8 mouse cellular contexts compared by ENCODE assay signal in the genomic region with DNA sequence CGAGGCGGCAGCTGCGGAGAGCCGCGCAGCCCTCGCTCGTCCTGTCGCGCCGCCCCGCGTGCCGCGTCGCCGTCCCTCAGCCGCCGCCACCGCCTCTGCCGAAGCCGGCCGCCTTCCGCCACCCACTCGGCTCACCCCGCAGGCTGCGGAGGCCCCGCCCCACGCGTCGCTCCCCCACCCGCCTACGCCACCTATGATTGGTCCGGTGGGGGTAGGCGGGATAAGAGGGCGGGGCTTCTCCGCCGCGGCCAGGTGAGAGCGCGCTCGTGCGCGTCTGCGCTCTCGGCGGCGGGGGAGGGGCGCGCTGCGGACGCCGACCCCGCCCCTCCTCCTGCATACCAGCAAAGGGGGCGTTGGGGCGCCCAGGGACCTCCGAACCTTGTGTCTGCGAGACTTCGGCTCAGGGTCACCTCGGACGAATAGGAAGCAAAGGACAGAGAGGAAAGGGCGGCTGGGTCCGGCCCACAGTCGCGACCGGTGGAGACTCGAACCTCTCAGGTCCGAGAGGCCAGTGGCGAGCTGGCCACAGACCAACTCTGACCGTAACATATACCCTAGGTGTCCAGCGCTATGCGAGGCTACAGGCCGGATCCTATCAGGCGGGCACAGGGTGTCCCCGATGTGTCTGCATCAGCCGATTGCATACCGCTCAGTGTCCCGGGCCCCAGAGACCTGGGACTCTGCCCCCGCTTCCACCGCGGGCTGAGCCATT. TPM values are rescaled to one million over a fixed set of nuclear protein-coding genes. Genes with fewer than 3 reads are reported as not detected.
DNase-seq lines count a peak whose midpoint lies in the region; ATAC-seq and TF ChIP-seq lines count a peak whose summit lies in the region.

A gene (minus strand): TSS at position 141 of the 712 bp plus-strand sequence.

- CTCF ChIA-PET in Patski (lab: Charles Lee) = no interaction called here

- in situ Hi-C loops in Patski (cut with MboI; ENCODE audit: low pct_unique_long_range_greater_than_20kb) = loop anchor here (5.0 kb wide), 1 partner anchor 34 kb away; no protein-coding TSS in a partner anchor

- H3K4me1 ChIP-seq in hindbrain, embryonic 12.5 days = peaks cover 12% of the 10 kb centered on the region
- H3K4me1 ChIP-seq in lung, postnatal 0 days (ENCODE audit: insufficient read depth, low read depth, low read length) = peaks cover 11% of the 10 kb centered on the region

- peak; percentile 85 for ATAC-seq in Patski
- peak; percentile 96 for ATAC-seq in hindbrain, embryonic 12.5 days (ENCODE audit: low FRiP score)
- peak; percentile 98 for ATAC-seq in lung, postnatal 0 days

- DNase-seq in Patski (ENCODE audit: low read depth, low spot score) = no peak
- peak; percentile 98 to 99 for DNase-seq in cerebellum, postnatal 10 days
- peak; percentile 72 to 80 for DNase-seq in frontal cortex, postnatal 14 days (ENCODE audit: low spot score in 2 of 2)
- DNase-seq in layer of hippocampus, postnatal 10 days (ENCODE audit: low spot score in 2 of 2) = peak; percentile 81 to 92
- DNase-seq in lung, postnatal 0 days (ENCODE audit: low spot score) = peak; percentile 96
- DNase-seq in ovary, postnatal 10 days (ENCODE audit: low spot score) = peak; percentile 62
- DNase-seq in thymus, postnatal 0 days (ENCODE audit: low spot score) = peak; percentile 96

- H3K4me3 ChIP-seq in hindbrain, embryonic 12.5 days = peak within 1 kb of the TSS; percentile 79
- H3K4me3 ChIP-seq in lung, postnatal 0 days (ENCODE audit: low read depth, low read length) = peak within 1 kb of the TSS; percentile 82

- H3K27ac ChIP-seq in hindbrain, embryonic 12.5 days = peak within 1 kb of the TSS; percentile 92
- H3K27ac ChIP-seq in lung, postnatal 0 days (ENCODE audit: low read length) = peak within 1 kb of the TSS; percentile 94

- no peak for TF ChIP-seq CTCF in Patski (IDR thresholded peaks at IDR 0.05)
- no peak for TF ChIP-seq CTCF in lung, postnatal 0 days (IDR thresholded peaks at IDR 0.05)

- H3K9me3 ChIP-seq in hindbrain, embryonic 12.5 days (replicated peaks) = no peaks in the 10 kb centered on the region
- no peaks in the 10 kb centered on the region for H3K9me3 ChIP-seq in lung, postnatal 0 days (ENCODE audit: low read length)

- peaks cover 20% of the 10 kb centered on the region for H3K27me3 ChIP-seq in Patski
- peaks cover 22% of the 10 kb centered on the region for H3K27me3 ChIP-seq in hindbrain, embryonic 12.5 days
- H3K27me3 ChIP-seq in lung, postnatal 0 days (replicated peaks; ENCODE audit: insufficient read depth, low read length) = no peaks in the 10 kb centered on the region

- POLR2A ChIA-PET in Patski (lab: Charles Lee) = no interaction called here

- peak within 1 kb of the TSS; percentile 87 for H3K9ac ChIP-seq in hindbrain, embryonic 12.5 days
- H3K9ac ChIP-seq in lung, postnatal 0 days (replicated peaks; ENCODE audit: low read depth) = peak within 1 kb of the TSS; percentile 76

- H3K4me2 ChIP-seq in hindbrain, embryonic 12.5 days (replicated peaks) = peak within 1 kb of the TSS; percentile 89
- H3K4me2 ChIP-seq in lung, postnatal 0 days (replicated peaks; ENCODE audit: low read depth, low read length) = peak within 1 kb of the TSS; percentile 90

- WGBS in hindbrain, embryonic 12.5 days = under 1% methylated on average over 72 of the region's 80 CpGs
- 1% methylated on average over 51 of the region's 80 CpGs for WGBS in lung, postnatal 0 days

- no peak for TF ChIP-seq EP300 in lung, postnatal 0 days (IDR thresholded peaks at IDR 0.05)

- no peaks in the 10 kb centered on the region for H3K36me3 ChIP-seq in hindbrain, embryonic 12.5 days
- H3K36me3 ChIP-seq in lung, postnatal 0 days (ENCODE audit: insufficient read depth, low read length) = no peaks in the 10 kb centered on the region

RNA-seq across cellular contexts. Expression of the gene that starts here (rescaled TPM):
- 6.9 TPM for polyA plus RNA-seq in Patski (2021)
- 18.5 and 21.4 TPM in 2 replicates for polyA plus RNA-seq in hindbrain, embryonic 12.5 days (2016; fragmentation: Nextera tagmentation; extraction: Ambion mirVana)
- total RNA-seq in layer of hippocampus, postnatal 10 days (2021) = 10 to 100 TPM; 66.3 to 69.1 TPM
- 21.8 and 22.7 TPM in 2 replicates for polyA plus RNA-seq in lung, postnatal 0 days (2015; fragmentation: Nextera tagmentation; extraction: Ambion mirVana)
- polyA plus RNA-seq in thymus, postnatal 0 days (2015; fragmentation: Nextera tagmentation; extraction: Ambion mirVana) = 17.0 and 18.3 TPM in 2 replicates
